Mouse (Mus musculus): Measurements from ENCODE around the gene Bex1. TPM values are rescaled to one million over a fixed set of nuclear protein-coding genes. Genes with fewer than 3 reads are reported as not detected.

The Bex1 gene
- polyA plus RNA-seq, 1 experiment from 2014 or later, result 187 TPM

DNA sequence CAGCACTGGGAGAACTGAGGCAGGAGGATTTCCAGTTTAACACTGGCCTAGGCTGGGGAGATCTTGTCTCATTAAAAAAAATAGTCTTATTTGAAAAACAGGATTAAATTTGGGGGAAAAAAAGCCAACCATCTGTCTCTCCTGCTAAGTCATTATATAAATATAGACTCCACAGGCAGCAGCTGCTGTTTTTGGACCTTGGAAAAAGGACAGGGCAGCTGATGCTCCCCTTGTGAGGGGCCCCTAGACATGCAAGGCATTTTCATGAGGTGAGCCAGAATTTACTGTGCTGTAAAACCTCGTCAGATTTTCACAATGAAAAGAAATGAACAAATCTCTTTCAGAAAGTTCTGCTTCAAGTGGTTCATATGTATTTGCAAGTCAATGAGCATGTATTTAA, 990 bp upstream of the Bex1 start:
- no peak overlapping the region for H3K4me3 ChIP-seq (replicated peaks)
- H3K9me3 ChIP-seq (replicated peaks), result no peaks in the 10 kb centered on the region
- no peak overlapping the region for H3K27ac ChIP-seq (replicated peaks)
- H3K27me3 ChIP-seq, result peaks cover 9% of the 10 kb centered on the region; the same call in 1 of the 2 replicates
- no peak for ATAC-seq (ENCODE audit: insufficient read depth)
- no peak overlapping the region for H3K4me2 ChIP-seq
- WGBS (ENCODE audit: insufficient replicate concordance), result 44% methylated on average over 1 of the region's 1 CpGs
- no peaks in the 10 kb centered on the region for H3K4me1 ChIP-seq (replicated peaks)
- H3K9ac ChIP-seq, result no peak overlapping the region
- H3K36me3 ChIP-seq (replicated peaks), result no peaks in the 10 kb centered on the region

DNA sequence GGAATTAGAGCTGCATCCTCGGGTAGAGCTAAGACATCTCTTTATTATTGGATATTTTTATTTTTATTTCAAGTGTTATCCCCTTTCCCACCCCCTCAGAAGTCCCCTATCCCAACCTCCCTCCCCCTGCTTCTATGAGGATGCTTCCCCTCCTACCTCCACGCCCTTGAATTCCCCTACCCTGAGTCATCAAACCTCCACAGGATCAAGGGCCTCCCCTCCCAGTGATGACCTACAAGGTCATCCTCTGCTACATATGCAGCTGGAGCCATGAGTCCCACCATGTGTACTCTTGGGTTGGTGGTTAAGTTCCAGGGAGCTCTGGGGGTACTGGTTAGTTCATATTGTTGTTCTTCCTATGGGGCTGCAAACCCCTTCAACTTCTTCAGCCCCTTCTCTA, 1.9 kb downstream of the Bex1 start:
- no peak overlapping the region for H3K4me3 ChIP-seq (replicated peaks)
- no peak overlapping the region for H3K27ac ChIP-seq (replicated peaks)
- WGBS (ENCODE audit: insufficient replicate concordance), result 36% methylated on average over 2 of the region's 2 CpGs
- H3K9ac ChIP-seq, result no peak overlapping the region
- H3K27me3 ChIP-seq, result peaks cover 9% of the 10 kb centered on the region; the same call in 1 of the 2 replicates
- H3K36me3 ChIP-seq (replicated peaks), result no peaks in the 10 kb centered on the region
- no peaks in the 10 kb centered on the region for H3K4me1 ChIP-seq (replicated peaks)
- no peak overlapping the region for H3K4me2 ChIP-seq
- no peaks in the 10 kb centered on the region for H3K9me3 ChIP-seq (replicated peaks)
- ATAC-seq (ENCODE audit: insufficient read depth), result no peak

DNA sequence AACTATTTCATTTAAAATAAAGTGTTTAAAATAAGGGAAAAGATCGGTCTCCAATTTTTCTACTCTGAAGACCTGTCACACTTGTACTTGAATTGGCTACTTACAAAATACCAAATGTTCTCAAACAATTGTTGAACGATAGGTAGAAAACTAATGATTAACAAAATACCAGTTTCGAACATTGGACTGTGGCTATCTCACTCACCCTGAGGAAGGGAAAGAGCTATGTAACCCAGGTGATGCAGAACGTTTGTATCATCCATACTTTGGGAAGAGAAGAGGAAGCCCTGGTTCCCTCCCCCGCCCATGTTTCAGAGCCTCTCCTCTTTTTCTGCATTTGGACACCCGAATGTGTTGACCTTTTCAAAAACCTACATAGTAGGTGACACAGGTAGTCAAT, 10.9 kb downstream of the Bex1 start:
- 48% methylated on average over 6 of the region's 6 CpGs for WGBS (ENCODE audit: insufficient replicate concordance)
- H3K4me1 ChIP-seq (replicated peaks), result no peaks in the 10 kb centered on the region
- H3K9me3 ChIP-seq (replicated peaks), result no peaks in the 10 kb centered on the region
- H3K27me3 ChIP-seq, result peaks cover 10% of the 10 kb centered on the region
- ATAC-seq (ENCODE audit: insufficient read depth), result no peak
- H3K4me3 ChIP-seq (replicated peaks), result no peak overlapping the region
- no peak overlapping the region for H3K27ac ChIP-seq (replicated peaks)
- H3K4me2 ChIP-seq, result no peak overlapping the region
- H3K36me3 ChIP-seq (replicated peaks), result no peaks in the 10 kb centered on the region
- no peak overlapping the region for H3K9ac ChIP-seq

DNA sequence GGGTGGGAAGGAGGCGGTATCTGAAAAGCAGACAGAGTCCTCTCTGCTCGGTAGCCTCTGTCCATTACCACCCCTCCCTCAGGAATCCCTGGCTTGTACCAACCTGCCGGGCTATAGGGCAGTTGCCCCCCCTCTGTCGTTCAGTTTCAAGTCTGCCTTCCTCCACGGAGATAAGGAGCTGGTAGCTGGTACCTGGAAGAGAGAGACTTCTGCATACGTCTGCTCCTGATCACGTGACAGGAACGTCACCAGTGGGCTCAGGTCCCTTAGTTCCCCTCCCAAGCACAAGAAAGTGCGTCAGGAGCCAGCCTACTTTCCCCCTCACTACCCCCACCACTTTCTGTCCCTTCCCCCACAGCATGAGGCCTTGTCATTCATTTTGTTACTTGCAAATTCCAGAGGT, 11.6 kb downstream of the Bex1 start, which contains the start of gene Tceal5:
Gene Tceal5 (minus strand): TSS at position 213 of the 403 bp plus-strand sequence.
- H3K27ac ChIP-seq (replicated peaks), result peak within 1 kb of the TSS; percentile 48; the same call in 1 of the 2 replicates
- peak within 1 kb of the TSS; percentile 33 for H3K4me3 ChIP-seq (replicated peaks)
- ATAC-seq (ENCODE audit: insufficient read depth), result peak; percentile 66

DNA sequence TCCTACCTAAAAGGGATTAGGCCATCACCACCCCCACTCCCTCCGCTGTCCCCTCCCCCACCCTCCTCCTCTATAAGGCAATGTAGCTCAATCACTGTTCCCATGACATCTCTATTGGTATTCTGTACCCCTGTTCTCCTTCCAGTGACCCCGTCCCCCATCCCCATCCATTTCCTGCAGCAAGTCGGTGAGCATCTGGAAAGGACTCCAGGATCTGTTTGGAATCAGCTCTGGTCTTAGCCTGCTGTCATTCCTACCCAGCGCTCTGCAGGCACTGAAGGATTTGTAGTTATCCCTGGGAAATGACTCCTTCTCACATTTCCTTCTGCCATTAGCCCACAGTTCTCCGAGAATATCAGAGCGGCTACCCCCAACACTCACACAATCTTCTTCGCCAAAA, 12.1 kb downstream of the Bex1 start:
- Histone ChIP-seq H3K4me2 (peak overlapping the region; percentile 20), H3K27ac (replicated peaks) (peak overlapping the region; percentile 48; the same call in 1 of the 2 replicates)

More for the DNA sequence above, 11.6 kb downstream of the Bex1 start, which contains the start of gene Tceal5:
- H3K4me2 ChIP-seq, result peak within 1 kb of the TSS; percentile 20
- peaks cover 10% of the 10 kb centered on the region for H3K27me3 ChIP-seq
- no peaks in the 10 kb centered on the region for H3K9me3 ChIP-seq (replicated peaks)
- H3K9ac ChIP-seq, result no peak within 1 kb of the TSS; the same call in 1 of the 2 replicates
- no peaks in the 10 kb centered on the region for H3K36me3 ChIP-seq (replicated peaks)
- H3K4me1 ChIP-seq (replicated peaks), result no peaks in the 10 kb centered on the region
- WGBS (ENCODE audit: insufficient replicate concordance), result 18% methylated on average over 9 of the region's 9 CpGs

DNA sequence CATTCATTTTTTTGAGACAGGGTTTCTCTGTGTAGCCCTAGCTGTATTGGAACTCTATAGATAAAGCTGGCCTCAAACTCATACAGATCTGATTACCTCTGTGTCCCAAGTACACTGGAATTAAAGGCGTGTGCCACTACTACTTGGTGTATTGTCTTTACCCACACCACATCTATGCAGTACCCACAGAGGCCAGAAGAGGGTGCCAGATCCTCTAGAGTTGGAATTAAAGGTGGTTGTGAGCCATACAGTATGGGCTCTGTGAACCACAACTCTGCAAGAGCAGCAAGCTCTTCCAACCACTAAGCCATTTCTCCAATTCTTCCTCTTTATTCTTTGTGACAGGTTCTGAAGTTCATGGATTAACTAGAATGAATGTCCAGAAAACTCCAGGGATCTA, 18.4 kb downstream of the Bex1 start:
- Histone ChIP-seq H3K4me2 (no peak overlapping the region), H3K4me1 (replicated peaks) (no peaks in the 10 kb centered on the region), H3K9me3 (replicated peaks) (no peaks in the 10 kb centered on the region), H3K27me3 (0 out of 2 replicates have a peak, but pooled peaks cover under 1% of the 10 kb centered on the region), H3K4me3 (replicated peaks) (no peak overlapping the region), H3K27ac (replicated peaks) (no peak overlapping the region), H3K9ac (no peak overlapping the region), H3K36me3 (replicated peaks) (no peaks in the 10 kb centered on the region)
- no peak for ATAC-seq (ENCODE audit: insufficient read depth)
- WGBS (ENCODE audit: insufficient replicate concordance), result 41% methylated on average over 1 of the region's 1 CpGs

More for the DNA sequence above, 12.1 kb downstream of the Bex1 start:
- Histone ChIP-seq H3K9ac (no peak overlapping the region; the same call in 1 of the 2 replicates), H3K4me3 (replicated peaks) (peak overlapping the region; percentile 33), H3K9me3 (replicated peaks) (no peaks in the 10 kb centered on the region), H3K36me3 (replicated peaks) (no peaks in the 10 kb centered on the region), H3K4me1 (replicated peaks) (no peaks in the 10 kb centered on the region), H3K27me3 (peaks cover 10% of the 10 kb centered on the region)
- 21% methylated on average over 7 of the region's 7 CpGs for WGBS (ENCODE audit: insufficient replicate concordance)
- 0 out of 2 replicates have a peak, but pooled peaks have one; percentile 25 for ATAC-seq (ENCODE audit: insufficient read depth)

DNA sequence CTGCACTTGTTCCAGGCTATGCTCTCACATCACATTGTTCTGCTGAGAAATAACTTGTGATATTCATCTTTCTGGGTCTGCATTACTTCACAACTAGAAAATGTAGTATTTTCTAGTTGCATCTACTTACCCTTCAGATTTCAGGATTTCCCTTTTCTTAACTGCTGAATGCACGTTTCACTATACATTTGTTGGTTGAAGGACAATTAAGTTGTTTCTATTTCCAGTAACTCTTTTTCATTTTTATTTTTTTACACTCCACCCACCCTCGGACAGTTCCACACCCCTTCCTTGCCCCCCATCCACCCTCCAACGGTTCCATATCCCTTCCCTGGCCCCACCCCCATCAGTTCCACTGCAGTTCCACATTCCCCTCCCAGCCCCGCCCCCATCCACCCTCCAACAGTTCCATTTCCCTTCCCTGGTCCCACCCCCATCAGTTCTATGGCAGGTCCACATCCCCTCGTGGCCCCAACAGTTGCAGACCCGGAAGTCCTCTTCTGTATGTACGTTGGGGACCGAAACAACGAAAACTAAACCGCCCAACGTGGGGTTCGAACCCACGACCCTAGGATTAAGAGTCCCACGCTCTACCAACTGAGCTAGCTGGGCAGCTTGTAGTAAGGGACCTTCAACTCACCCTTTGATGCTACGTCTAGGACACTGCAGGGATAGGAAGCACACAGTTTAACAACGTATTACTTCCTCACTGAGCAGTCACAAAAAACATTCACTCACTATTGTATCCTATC, 19.9 kb downstream of the Bex1 start:
- 63% methylated on average over 16 of the region's 16 CpGs for WGBS (ENCODE audit: insufficient replicate concordance)
- no peak for ATAC-seq (ENCODE audit: insufficient read depth)
- H3K9me3 ChIP-seq (replicated peaks), result no peaks in the 10 kb centered on the region

DNA sequence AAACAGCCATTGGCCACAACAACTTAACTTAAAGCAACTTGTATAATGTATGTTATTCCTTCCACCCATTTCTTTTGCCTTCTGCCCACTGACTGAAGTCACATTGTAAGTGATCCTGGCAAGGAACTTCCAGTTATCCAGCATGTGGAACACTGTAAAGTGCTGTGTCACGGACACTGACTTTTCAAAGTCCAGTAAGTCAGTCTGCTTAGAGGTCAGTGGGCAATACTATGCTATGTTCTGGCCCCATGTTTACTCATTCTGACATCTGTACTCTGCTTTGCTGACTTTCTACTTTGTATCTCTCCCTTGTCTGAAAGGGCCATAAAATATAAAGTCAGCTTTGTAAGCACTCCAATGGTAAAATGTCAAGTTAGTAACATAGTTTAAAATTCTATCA, 32.2 kb downstream of the Bex1 start:
- no peak overlapping the region for H3K4me3 ChIP-seq (replicated peaks)
- no peaks in the 10 kb centered on the region for H3K4me1 ChIP-seq (replicated peaks)
- WGBS (ENCODE audit: insufficient replicate concordance), result 50% methylated on average over 1 of the region's 1 CpGs
- no peak for ATAC-seq (ENCODE audit: insufficient read depth)
- H3K4me2 ChIP-seq, result no peak overlapping the region
- no peaks in the 10 kb centered on the region for H3K27me3 ChIP-seq
- H3K36me3 ChIP-seq (replicated peaks), result no peaks in the 10 kb centered on the region
- no peak overlapping the region for H3K27ac ChIP-seq (replicated peaks)
- no peaks in the 10 kb centered on the region for H3K9me3 ChIP-seq (replicated peaks)
- no peak overlapping the region for H3K9ac ChIP-seq

More for the DNA sequence above, 19.9 kb downstream of the Bex1 start:
- H3K4me1 ChIP-seq (replicated peaks), result no peaks in the 10 kb centered on the region
- no peak overlapping the region for H3K4me2 ChIP-seq
- no peaks in the 10 kb centered on the region for H3K27me3 ChIP-seq
- no peak overlapping the region for H3K4me3 ChIP-seq (replicated peaks)
- no peaks in the 10 kb centered on the region for H3K36me3 ChIP-seq (replicated peaks)
- H3K27ac ChIP-seq (replicated peaks), result no peak overlapping the region
- no peak overlapping the region for H3K9ac ChIP-seq

DNA sequence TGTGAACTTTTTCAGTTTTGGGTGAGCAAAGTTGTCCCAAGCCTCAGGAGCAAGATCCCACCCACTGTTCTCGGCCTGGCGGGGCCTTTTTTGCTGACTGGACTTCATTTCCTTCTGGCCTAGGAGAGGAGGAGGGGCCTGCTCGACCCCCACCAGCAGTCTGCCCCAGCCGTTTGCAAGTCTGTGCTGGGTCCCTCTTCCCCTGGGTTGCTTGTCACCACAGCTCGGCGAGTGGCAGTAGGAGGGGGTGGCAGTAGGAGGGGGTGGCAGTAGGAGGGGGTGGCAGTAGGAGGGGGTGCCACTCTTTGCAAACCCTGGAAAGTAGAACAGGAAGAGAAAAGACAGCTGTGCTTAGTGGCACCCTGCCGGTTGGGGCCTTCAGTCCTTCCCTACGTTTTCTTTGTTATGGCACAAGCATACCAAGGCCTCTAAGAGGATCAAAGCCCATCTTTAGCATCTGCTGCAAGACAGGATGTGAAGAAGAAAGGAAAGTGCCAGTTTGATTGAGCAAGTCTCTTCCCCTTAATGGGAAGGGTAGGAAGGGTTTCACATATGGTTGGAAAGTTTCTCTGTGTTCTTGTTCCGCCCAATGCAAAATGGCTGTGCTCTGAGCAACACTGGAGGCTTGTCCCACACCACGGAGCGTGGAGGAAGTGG, 34.3 kb downstream of the Bex1 start:
- Histone ChIP-seq H3K27ac (replicated peaks) (no peak overlapping the region), H3K4me3 (replicated peaks) (no peak overlapping the region), H3K4me2 (no peak overlapping the region), H3K27me3 (no peaks in the 10 kb centered on the region), H3K9me3 (replicated peaks) (no peaks in the 10 kb centered on the region), H3K36me3 (replicated peaks) (no peaks in the 10 kb centered on the region), H3K4me1 (replicated peaks) (no peaks in the 10 kb centered on the region), H3K9ac (no peak overlapping the region)
- no peak for ATAC-seq (ENCODE audit: insufficient read depth)
- 22% methylated on average over 11 of the region's 11 CpGs for WGBS (ENCODE audit: insufficient replicate concordance)

DNA sequence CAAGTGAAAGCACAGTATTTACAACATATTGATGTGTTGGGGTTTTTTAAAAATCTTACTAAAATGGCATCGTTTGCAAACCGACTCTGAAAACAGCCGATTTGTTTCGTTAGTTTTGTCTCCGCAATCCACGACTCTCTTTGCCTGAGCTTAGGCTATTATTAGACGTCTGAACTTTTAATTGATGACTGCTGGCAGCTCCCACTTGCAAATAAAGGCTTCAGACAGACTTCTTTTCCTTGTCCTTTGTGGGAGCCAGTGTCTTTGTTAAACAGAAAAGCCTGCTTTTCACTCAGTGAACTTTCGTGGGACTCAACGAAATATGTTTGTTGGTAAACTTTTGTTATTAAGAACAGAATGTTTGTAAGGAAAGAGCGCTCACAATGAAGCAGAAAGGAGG, 42.5 kb downstream of the Bex1 start:
- Histone ChIP-seq H3K27me3 (no peaks in the 10 kb centered on the region; the same call in 1 of the 2 replicates), H3K27ac (replicated peaks) (no peak overlapping the region), H3K4me3 (replicated peaks) (peak overlapping the region; percentile 64), H3K4me2 (peak overlapping the region; percentile 68), H3K4me1 (replicated peaks) (peaks cover 8% of the 10 kb centered on the region), H3K9me3 (replicated peaks) (no peaks in the 10 kb centered on the region), H3K36me3 (replicated peaks) (0 out of 2 replicates have a peak, but pooled peaks cover 5% of the 10 kb centered on the region), H3K9ac (no peak overlapping the region)
- no peak for ATAC-seq (ENCODE audit: insufficient read depth)
- WGBS (ENCODE audit: insufficient replicate concordance), result 28% methylated on average over 10 of the region's 10 CpGs

DNA sequence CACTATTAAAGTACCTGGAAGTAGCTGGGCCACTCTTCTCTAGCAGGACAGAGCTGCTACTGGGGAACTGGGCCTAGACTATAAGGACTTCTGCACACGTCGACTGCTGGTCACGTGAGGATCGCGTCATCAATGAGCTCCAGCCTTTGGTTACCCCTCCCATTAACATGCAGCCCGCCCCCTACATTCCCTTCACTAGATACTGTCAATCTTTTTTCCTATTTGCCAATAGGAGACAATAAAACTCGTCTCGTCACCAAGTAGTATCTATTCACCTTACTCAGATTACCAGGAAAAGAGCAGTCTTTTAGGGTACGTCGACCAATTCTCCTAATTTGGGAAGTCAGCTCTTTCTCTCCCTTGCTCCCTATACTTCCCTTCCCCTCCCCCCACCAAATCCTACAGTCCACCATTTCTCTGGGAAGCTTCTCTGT, 43.2 kb downstream of the Bex1 start, which contains the start of gene Tceal8:
Gene Tceal8 (minus strand): TSS at position 225 of the 434 bp plus-strand sequence.
- H3K9me3 ChIP-seq (replicated peaks), result no peaks in the 10 kb centered on the region
- WGBS (ENCODE audit: insufficient replicate concordance), result 12% methylated on average over 10 of the region's 10 CpGs
- peak within 1 kb of the TSS; percentile 68 for H3K4me2 ChIP-seq
- H3K4me1 ChIP-seq (replicated peaks), result peaks cover 8% of the 10 kb centered on the region
- H3K4me3 ChIP-seq (replicated peaks), result peak within 1 kb of the TSS; percentile 64
- H3K36me3 ChIP-seq (replicated peaks), result 0 out of 2 replicates have a peak, but pooled peaks cover 5% of the 10 kb centered on the region
- peak; percentile 85 for ATAC-seq (ENCODE audit: insufficient read depth)
- peak within 1 kb of the TSS; percentile 83 for H3K27ac ChIP-seq (replicated peaks)
- H3K27me3 ChIP-seq, result no peaks in the 10 kb centered on the region; the same call in 1 of the 2 replicates
- H3K9ac ChIP-seq, result peak within 1 kb of the TSS; percentile 62

Measured in liver, embryonic 15.5 days (tissue).